Mouse (Mus musculus) forebrain, embryonic 16.5 days (tissue): ENCODE measurements around the gene Arfrp1. TPM values are rescaled to one million over a fixed set of nuclear protein-coding genes. Genes with fewer than 3 reads are reported as not detected.
A peak's percentile ranks its signal among the peaks of the same experiment; 100 is the strongest.

ENCODE experiments used
- ATAC-seq: fragments of 200-750 bp; cut with Nextera tagmentation; 2 replicates; pipeline ENCODE4 v1.8.0; 2017; ENCODE audit warnings: mild to moderate bottlenecking, moderate library complexity
- H3K27ac ChIP-seq: fragments of 300-500 bp; sonication (generic); 2 replicates; pipeline ENCODE4 v1.5.1; 2014; ENCODE audit warnings: low read length, control low read depth
- H3K27me3 ChIP-seq: fragments of 300-500 bp; sonication (generic); replicated peaks from 2 replicates; pipeline ENCODE4 v1.6.1; 2014; ENCODE audit warnings: low read length; ENCODE audit not compliant: control insufficient read depth, insufficient read depth
- H3K36me3 ChIP-seq: fragments of 300-500 bp; sonication (generic); 2 replicates; pipeline ENCODE4 v1.6.1; 2014; ENCODE audit not compliant: control insufficient read depth, insufficient read depth
- H3K4me1 ChIP-seq: fragments of 300-500 bp; sonication (generic); replicated peaks from 2 replicates; pipeline ENCODE4 v1.6.1; 2014; ENCODE audit warnings: low read length; ENCODE audit not compliant: control insufficient read depth, insufficient read depth
- H3K4me2 ChIP-seq: fragments of 300-500 bp; sonication (generic); 2 replicates; pipeline ENCODE4 v1.6.1; 2014; ENCODE audit warnings: mild to moderate bottlenecking, low read length, control low read depth
- H3K4me3 ChIP-seq: fragments of 300-500 bp; sonication (generic); replicated peaks from 2 replicates; pipeline ENCODE4 v1.5.1; 2014; ENCODE audit warnings: mild to moderate bottlenecking, low read length, control low read depth
- H3K9ac ChIP-seq: fragments of 300-500 bp; sonication (generic); replicated peaks from 2 replicates; pipeline ENCODE4 v1.6.1; 2014; ENCODE audit warnings: low read depth, low read length, control low read depth
- H3K9me3 ChIP-seq: fragments of 300-500 bp; sonication (generic); 2 replicates; pipeline ENCODE4 v1.6.1; 2016; ENCODE audit warnings: low read length; ENCODE audit not compliant: control insufficient read depth
- WGBS: fragments of 180-500 bp; shearing (Covaris S2); extraction: QIAGEN DNeasy Blood & Tissue Kit; methylation state at CpG from one replicate; pipeline ENCODE4 v1.1.7; 2014; 5-methylcytosine and 5-hydroxymethylcytosine counted together
- polyA plus RNA-seq: library from polyadenylated mRNA; unstranded; fragments of >200 nt; fragmentation: Nextera tagmentation; extraction: Ambion mirVana; gene quantifications from 2 replicates; pipeline ENCODE4 v1.2.1, GENCODE M21; 2015

The Arfrp1 gene
- polyA plus RNA-seq, 1 experiment from 2014 or later = 107 TPM

- peak; percentile 56 for ATAC-seq
- Histone ChIP-seq H3K27me3 (no peaks in the 10 kb centered on the region; the same call in 1 of the 2 replicates), H3K4me3 (peak overlapping the region; percentile 89), H3K4me2 (peak overlapping the region; percentile 65), H3K4me1 (peaks cover 23% of the 10 kb centered on the region), H3K36me3 (peaks cover 2% of the 10 kb centered on the region), H3K27ac (peak overlapping the region; percentile 94), H3K9me3 (no peaks in the 10 kb centered on the region), H3K9ac (peak overlapping the region; percentile 97)
- WGBS = under 1% methylated on average over 35 of the region's 35 CpGs
Measured at GRCm38 (mm10) chr2:181313344-181314079, 51.7 kb downstream of the Arfrp1 start.

- Histone ChIP-seq H3K4me1 (peaks cover 23% of the 10 kb centered on the region), H3K9me3 (no peaks in the 10 kb centered on the region), H3K9ac (peak overlapping the region; percentile 97), H3K36me3 (peaks cover 6% of the 10 kb centered on the region), H3K4me3 (peak overlapping the region; percentile 89), H3K4me2 (peak overlapping the region; percentile 65), H3K27me3 (no peaks in the 10 kb centered on the region; the same call in 1 of the 2 replicates), H3K27ac (peak overlapping the region; percentile 94; the same call in 1 of the 2 replicates)
- no peak for ATAC-seq
- 15% methylated on average over 5 of the region's 5 CpGs for WGBS
Measured at GRCm38 (mm10) chr2:181313006-181313343, 52.2 kb downstream of the Arfrp1 start.

GRCm38 (mm10) chr2:181312435-181312834 lies 52.8 kb downstream of the Arfrp1 start:
- Histone ChIP-seq H3K27ac (no peak overlapping the region), H3K4me1 (peaks cover 23% of the 10 kb centered on the region), H3K4me2 (peak overlapping the region; percentile 65), H3K9me3 (no peaks in the 10 kb centered on the region), H3K27me3 (no peaks in the 10 kb centered on the region; the same call in 1 of the 2 replicates), H3K36me3 (peaks cover 6% of the 10 kb centered on the region), H3K9ac (peak overlapping the region; percentile 97), H3K4me3 (peak overlapping the region; percentile 89)
- ATAC-seq = no peak
- WGBS = 79% methylated on average over 3 of the region's 3 CpGs

Other genes starting within 250 kb of the Arfrp1 start
- 45.5 and 54.9 TPM in 2 replicates for gene Kcnq2, start 230.1 kb downstream of the Arfrp1 start, polyA plus RNA-seq
- 5.7 and 6.0 TPM in 2 replicates for gene Eef1a2, start 208.4 kb downstream of the Arfrp1 start, polyA plus RNA-seq
- gene Ppdpf, start 178.2 kb downstream of the Arfrp1 start, polyA plus RNA-seq = 433 and 453 TPM in 2 replicates
- gene Ptk6, start 162.6 kb downstream of the Arfrp1 start, polyA plus RNA-seq = not detected in 2 replicates
- 0.08 and 0.09 TPM in 2 replicates for gene Srms, start 152.2 kb downstream of the Arfrp1 start, polyA plus RNA-seq
- not detected in 2 replicates for gene Fndc11, start 145.4 kb downstream of the Arfrp1 start, polyA plus RNA-seq
- gene Helz2, start 123.4 kb downstream of the Arfrp1 start, polyA plus RNA-seq = 0.42 and 0.51 TPM in 2 replicates
- gene Gmeb2, start 77.4 kb downstream of the Arfrp1 start, polyA plus RNA-seq = 22.0 and 22.7 TPM in 2 replicates
- 899 and 1,155 TPM in 2 replicates for gene Stmn3, start 50.9 kb downstream of the Arfrp1 start, polyA plus RNA-seq
- 35.3 and 42.5 TPM in 2 replicates for gene Rtel1, start 45.7 kb downstream of the Arfrp1 start, polyA plus RNA-seq
- 81.6 and 91.5 TPM in 2 replicates for gene Zgpat, start 476 bp downstream of the Arfrp1 start, polyA plus RNA-seq
- 52.1 and 61.1 TPM in 2 replicates for gene Lime1, start 14.7 kb upstream of the Arfrp1 start, polyA plus RNA-seq
- gene Zbtb46, start 94.0 kb upstream of the Arfrp1 start, polyA plus RNA-seq = 9.5 and 11.9 TPM in 2 replicates
- not detected in 2 replicates for gene Abhd16b, start 127.8 kb upstream of the Arfrp1 start, polyA plus RNA-seq
- gene Tpd52l2, start 131.7 kb upstream of the Arfrp1 start, polyA plus RNA-seq = 135 and 139 TPM in 2 replicates
- 221 and 239 TPM in 2 replicates for gene Dnajc5, start 155.1 kb upstream of the Arfrp1 start, polyA plus RNA-seq
- gene Uckl1, start 219.5 kb upstream of the Arfrp1 start, polyA plus RNA-seq = 58.5 and 69.8 TPM in 2 replicates
- gene Prpf6, start 226.5 kb upstream of the Arfrp1 start, polyA plus RNA-seq = 74.5 and 80.1 TPM in 2 replicates
- gene Zfp512b, start 227.4 kb upstream of the Arfrp1 start, polyA plus RNA-seq = 60.6 and 79.8 TPM in 2 replicates
- 99.8 and 128 TPM in 2 replicates for gene Samd10, start 233.8 kb upstream of the Arfrp1 start, polyA plus RNA-seq